Mouse (Mus musculus) neural tube, embryonic 11.5 days (tissue): Measurements from ENCODE around the gene Dnm2. TPM values are rescaled to one million over a fixed set of nuclear protein-coding genes. Genes with fewer than 3 reads are reported as not detected.

ENCODE experiments used
- ATAC-seq: fragments of 200-750 bp; cut with Nextera tagmentation; 2 replicates; pipeline ENCODE4 v1.8.0; 2017; ENCODE audit warnings: moderate number of reproducible peaks, mild to moderate bottlenecking, moderate TSS enrichment, moderate library complexity; ENCODE audit not compliant: insufficient read depth, low FRiP score, low TSS enrichment
- DNase-seq: peaks from one replicate; pipeline ENCODE4 v3.0.0-alpha.2; 2015; ENCODE audit warnings: low spot score
- H3K27ac ChIP-seq: fragments of 300-500 bp; sonication (generic); 2 replicates; pipeline ENCODE4 v1.5.1; 2014; ENCODE audit warnings: low read depth, mild to moderate bottlenecking, low read length
- H3K27me3 ChIP-seq: fragments of 300-500 bp; sonication (generic); 2 replicates; pipeline ENCODE4 v1.6.1; 2014; ENCODE audit warnings: mild to moderate bottlenecking, low read length, mixed read lengths; ENCODE audit not compliant: control insufficient read depth, insufficient read depth
- H3K36me3 ChIP-seq: fragments of 300-500 bp; sonication (generic); 2 replicates; pipeline ENCODE4 v1.6.1; 2014; ENCODE audit warnings: mild to moderate bottlenecking, low read length, moderate library complexity, mixed read lengths; ENCODE audit not compliant: control insufficient read depth, insufficient read depth
- H3K4me1 ChIP-seq: fragments of 300-500 bp; sonication (generic); 2 replicates; pipeline ENCODE4 v1.6.1; 2014; ENCODE audit warnings: low read length, mixed read lengths; ENCODE audit not compliant: control insufficient read depth, insufficient read depth
- H3K4me2 ChIP-seq: fragments of 300-500 bp; sonication (generic); 2 replicates; pipeline ENCODE4 v1.6.1; 2014; ENCODE audit warnings: low read depth, mild to moderate bottlenecking, moderate library complexity
- H3K4me3 ChIP-seq: fragments of 300-500 bp; sonication (generic); 2 replicates; pipeline ENCODE4 v1.5.1; 2014; ENCODE audit warnings: low read depth, low read length
- H3K9ac ChIP-seq: fragments of 300-500 bp; sonication (generic); 2 replicates; pipeline ENCODE4 v1.6.1; 2014; ENCODE audit warnings: mild to moderate bottlenecking, low read length
- H3K9me3 ChIP-seq: fragments of 300-500 bp; sonication (generic); 2 replicates; pipeline ENCODE4 v1.6.1; 2016; ENCODE audit warnings: low read length; ENCODE audit not compliant: control insufficient read depth
- WGBS: fragments of 180-500 bp; shearing (Covaris S2); extraction: QIAGEN DNeasy Blood & Tissue Kit; methylation state at CpG from one replicate; pipeline ENCODE4 v1.1.7; 2014; 5-methylcytosine and 5-hydroxymethylcytosine counted together
- polyA plus RNA-seq: library from polyadenylated mRNA; unstranded; fragments of >200 nt; fragmentation: Nextera tagmentation; extraction: Ambion mirVana; gene quantifications from 2 replicates; pipeline ENCODE4 v1.2.1, GENCODE M21; 2014

Dnm2 gene
- 66.3 and 69.7 TPM in 2 replicates for polyA plus RNA-seq

- WGBS, result under 1% methylated on average over 81 of the region's 82 CpGs
- DNase-seq, result peak; percentile 98
- peak within 1 kb of the TSS; percentile 91 for H3K4me2 ChIP-seq
- no peaks in the 10 kb centered on the region for H3K27me3 ChIP-seq
- peak within 1 kb of the TSS; percentile 83 for H3K4me3 ChIP-seq
- H3K9ac ChIP-seq, result peak within 1 kb of the TSS; percentile 88
- H3K36me3 ChIP-seq, result peaks cover 4% of the 10 kb centered on the region; the same call in 1 of the 2 replicates
- H3K9me3 ChIP-seq, result no peaks in the 10 kb centered on the region
- peak; percentile 98 for ATAC-seq
- H3K27ac ChIP-seq, result peak within 1 kb of the TSS; percentile 29; the same call in 1 of the 2 replicates
- peaks cover 9% of the 10 kb centered on the region for H3K4me1 ChIP-seq
These were observed at the start of gene Dnm2 for GRCm38 (mm10) chr9:21424631-21425555. Dnm2 (plus strand) TSS chr9:21424908.

- H3K4me1 ChIP-seq, result no peaks in the 10 kb centered on the region
- no peak for ATAC-seq
- no peaks in the 10 kb centered on the region for H3K27me3 ChIP-seq
- H3K4me3 ChIP-seq, result no peak overlapping the region
- no peak overlapping the region for H3K9ac ChIP-seq
- H3K36me3 ChIP-seq, result no peaks in the 10 kb centered on the region
- WGBS, result 90% methylated on average over 3 of the region's 3 CpGs
- H3K27ac ChIP-seq, result no peak overlapping the region
- no peaks in the 10 kb centered on the region for H3K9me3 ChIP-seq
- DNase-seq, result no peak
- no peak overlapping the region for H3K4me2 ChIP-seq
These were observed 45.5 kb upstream of the Dnm2 start for GRCm38 (mm10) chr9:21379195-21379594.

- no peak overlapping the region for H3K4me2 ChIP-seq
- H3K27ac ChIP-seq, result no peak overlapping the region
- H3K27me3 ChIP-seq, result no peaks in the 10 kb centered on the region
- H3K9ac ChIP-seq, result no peak overlapping the region
- ATAC-seq, result no peak
- no peak overlapping the region for H3K4me3 ChIP-seq
- H3K9me3 ChIP-seq, result no peaks in the 10 kb centered on the region
- no peak for DNase-seq
- no peaks in the 10 kb centered on the region for H3K36me3 ChIP-seq
- H3K4me1 ChIP-seq, result no peaks in the 10 kb centered on the region
These were observed 43.8 kb upstream of the Dnm2 start for GRCm38 (mm10) chr9:21380868-21381267.

- Histone ChIP-seq H3K27ac (no peak overlapping the region), H3K4me1 (no peaks in the 10 kb centered on the region), H3K27me3 (no peaks in the 10 kb centered on the region), H3K4me2 (no peak overlapping the region), H3K9ac (no peak overlapping the region), H3K4me3 (no peak overlapping the region), H3K36me3 (no peaks in the 10 kb centered on the region), H3K9me3 (no peaks in the 10 kb centered on the region)
- no peak for DNase-seq
- ATAC-seq, result no peak
These were observed 40.7 kb upstream of the Dnm2 start for GRCm38 (mm10) chr9:21383966-21384365.

- Histone ChIP-seq H3K36me3 (peaks cover 42% of the 10 kb centered on the region), H3K27me3 (no peaks in the 10 kb centered on the region), H3K27ac (no peak overlapping the region), H3K4me1 (no peaks in the 10 kb centered on the region), H3K9ac (no peak overlapping the region), H3K9me3 (no peaks in the 10 kb centered on the region), H3K4me3 (no peak overlapping the region), H3K4me2 (no peak overlapping the region)
- DNase-seq (no peak), ATAC-seq (no peak)
- 94% methylated on average over 10 of the region's 10 CpGs for WGBS
These were observed 32.0 kb upstream of the Dnm2 start for GRCm38 (mm10) chr9:21392646-21393175.

GRCm38 (mm10) chr9:21395692-21396091 lies 29.0 kb upstream of the Dnm2 start:
- DNase-seq, result no peak
- Histone ChIP-seq H3K36me3 (peaks cover 44% of the 10 kb centered on the region), H3K9ac (no peak overlapping the region)

GRCm38 (mm10) chr9:21397170-21397569 lies 27.5 kb upstream of the Dnm2 start:
- ATAC-seq, result no peak
- 97% methylated on average over 3 of the region's 3 CpGs for WGBS

More at GRCm38 (mm10) chr9:21395692-21396091, 29.0 kb upstream of the Dnm2 start:
- Histone ChIP-seq H3K27ac (no peak overlapping the region), H3K27me3 (no peaks in the 10 kb centered on the region), H3K4me2 (no peak overlapping the region), H3K4me1 (no peaks in the 10 kb centered on the region), H3K4me3 (no peak overlapping the region), H3K9me3 (no peaks in the 10 kb centered on the region)
- ATAC-seq, result no peak
- WGBS, result 89% methylated on average over 3 of the region's 3 CpGs

GRCm38 (mm10) chr9:21401042-21401441 lies 23.7 kb upstream of the Dnm2 start:
- Histone ChIP-seq H3K9ac (no peak overlapping the region), H3K9me3 (no peaks in the 10 kb centered on the region), H3K4me1 (no peaks in the 10 kb centered on the region), H3K36me3 (peaks cover 47% of the 10 kb centered on the region), H3K27ac (no peak overlapping the region), H3K4me2 (no peak overlapping the region), H3K4me3 (no peak overlapping the region), H3K27me3 (no peaks in the 10 kb centered on the region)
- DNase-seq (no peak), ATAC-seq (no peak)
- WGBS, result 96% methylated on average over 9 of the region's 9 CpGs

More at GRCm38 (mm10) chr9:21397170-21397569, 27.5 kb upstream of the Dnm2 start:
- Histone ChIP-seq H3K4me2 (no peak overlapping the region), H3K4me3 (no peak overlapping the region), H3K36me3 (peaks cover 45% of the 10 kb centered on the region), H3K27ac (no peak overlapping the region), H3K27me3 (no peaks in the 10 kb centered on the region), H3K4me1 (no peaks in the 10 kb centered on the region), H3K9me3 (no peaks in the 10 kb centered on the region), H3K9ac (no peak overlapping the region)
- DNase-seq, result no peak
